In genomic region chr2:26118584-26119309, GRCm38 (mm10) we compare ENCODE assay signal across 7 mouse cellular contexts. TPM values are rescaled to one million over a fixed set of nuclear protein-coding genes. Genes with fewer than 3 reads are reported as not detected.
DNase-seq lines count a peak whose midpoint lies in the region; ATAC-seq and TF ChIP-seq lines count a peak whose summit lies in the region.

No protein-coding gene starts in this region.

- H3K36me3 ChIP-seq in liver, adult 2 months (ENCODE audit: control insufficient read depth, insufficient read depth, low read length) = no peaks in the 10 kb centered on the region
- H3K36me3 ChIP-seq in embryonic facial prominence, embryonic 14.5 days (ENCODE audit: control insufficient read depth, insufficient read depth, low read length) = no peaks in the 10 kb centered on the region
- H3K36me3 ChIP-seq in liver, embryonic 15.5 days (replicated peaks) = no peaks in the 10 kb centered on the region

- 11% methylated on average over 4 of the region's 4 CpGs for WGBS in liver, adult 2 months
- 37% methylated on average over 3 of the region's 4 CpGs for WGBS in embryonic facial prominence, embryonic 14.5 days
- WGBS in liver, embryonic 15.5 days (ENCODE audit: insufficient replicate concordance) = 54% methylated on average over 4 of the region's 4 CpGs

- peak overlapping the region; percentile 90 for H3K27ac ChIP-seq in liver, adult 2 months (replicated peaks; ENCODE audit: insufficient read depth, low read depth, low read length)
- H3K27ac ChIP-seq in embryonic facial prominence, embryonic 14.5 days (replicated peaks; ENCODE audit: low read depth, low read length) = no peak overlapping the region
- 0 out of 2 replicates have a peak overlapping the region, but pooled peaks have one; percentile 5 for H3K27ac ChIP-seq in liver, embryonic 15.5 days (replicated peaks)

- H3K4me1 ChIP-seq in liver, adult 2 months (ENCODE audit: control insufficient read depth, insufficient read depth, low read length) = peaks cover 34% of the 10 kb centered on the region
- peaks cover 24% of the 10 kb centered on the region; the same call in 1 of the 2 replicates for H3K4me1 ChIP-seq in embryonic facial prominence, embryonic 14.5 days (ENCODE audit: control insufficient read depth, insufficient read depth, low read length)
- peaks cover 56% of the 10 kb centered on the region for H3K4me1 ChIP-seq in liver, embryonic 15.5 days (replicated peaks)

- peak overlapping the region; percentile 4; the same call in 1 of the 2 replicates for H3K4me3 ChIP-seq in liver, adult 2 months (ENCODE audit: insufficient read depth, low read depth, low read length)
- H3K4me3 ChIP-seq in embryonic facial prominence, embryonic 14.5 days (ENCODE audit: low read depth, low read length) = no peak overlapping the region
- no peak overlapping the region for H3K4me3 ChIP-seq in liver, embryonic 15.5 days (replicated peaks)

- peaks cover 32% of the 10 kb centered on the region for H3K79me2 ChIP-seq in liver, adult 2 months (ENCODE audit: control insufficient read depth, insufficient read depth, low read length)

- H3K27me3 ChIP-seq in liver, adult 2 months (ENCODE audit: control insufficient read depth, insufficient read depth, low read length) = no peaks in the 10 kb centered on the region
- H3K27me3 ChIP-seq in embryonic facial prominence, embryonic 14.5 days (replicated peaks; ENCODE audit: control insufficient read depth, insufficient read depth, low read length) = peaks cover 17% of the 10 kb centered on the region
- peaks cover 55% of the 10 kb centered on the region for H3K27me3 ChIP-seq in liver, embryonic 15.5 days

- no peak for TF ChIP-seq CTCF in liver, adult 2 months (IDR thresholded peaks at IDR 0.05; ENCODE audit: low read depth, low read length)

- peak; percentile 84 for DNase-seq in liver, adult 2 months (ENCODE audit: extremely low read depth, low read depth, low spot score)
- DNase-seq in liver = no peak
- peak; percentile 42 for DNase-seq in embryonic facial prominence, embryonic 14.5 days (ENCODE audit: low spot score)
- peak; percentile 50 to 51 for DNase-seq in heart, postnatal 14 days
- no peak for DNase-seq in thymus, adult 18-20 months

- intact Hi-C loops in heart, postnatal 14 days (cut with DNase I) = no loop called here

- no peak overlapping the region for H3K4me2 ChIP-seq in embryonic facial prominence, embryonic 14.5 days (ENCODE audit: low read depth, low read length)
- H3K4me2 ChIP-seq in liver, embryonic 15.5 days = peak overlapping the region; percentile 11; the same call in 1 of the 2 replicates

- no peaks in the 10 kb centered on the region for H3K9me3 ChIP-seq in embryonic facial prominence, embryonic 14.5 days (ENCODE audit: control insufficient read depth, low read length)
- H3K9me3 ChIP-seq in liver, embryonic 15.5 days (replicated peaks) = no peaks in the 10 kb centered on the region

- peak; percentile 16; the same call in 1 of the 2 replicates for ATAC-seq in embryonic facial prominence, embryonic 14.5 days (ENCODE audit: low read depth)
- no peak for ATAC-seq in liver, embryonic 15.5 days (ENCODE audit: insufficient read depth)
- ATAC-seq in megakaryocyte progenitor cell, adult 5-6 weeks (replicated peaks; ENCODE audit: poor library complexity) = no peak

- 0 out of 2 replicates have a peak, but pooled peaks have one; percentile 8 for TF ChIP-seq POLR2A in liver, adult 2 months (IDR thresholded peaks at IDR 0.05; ENCODE audit: extremely low read depth, insufficient read depth, low read length)

- H3K9ac ChIP-seq in liver, adult 2 months (ENCODE audit: low read depth, low read length) = peak overlapping the region; percentile 67
- H3K9ac ChIP-seq in embryonic facial prominence, embryonic 14.5 days (ENCODE audit: low read depth, low read length) = peak overlapping the region; percentile 32; the same call in 1 of the 2 replicates
- H3K9ac ChIP-seq in liver, embryonic 15.5 days = no peak overlapping the region; the same call in 1 of the 2 replicates

RNA-seq across cellular contexts. Expression of gene Nacc2, which starts 4.3 kb away (rescaled TPM):
- 6.0 and 10.5 TPM in 2 replicates for total RNA-seq in liver, adult 2 months (2014; rRNA removed)
- polyA plus RNA-seq in liver, adult 2 months (2012; rRNA removed) = 22.2 and 22.6 TPM in 2 replicates
- polyA plus RNA-seq in embryonic facial prominence, embryonic 14.5 days (2014; fragmentation: Nextera tagmentation; extraction: Ambion mirVana) = 7.0 and 8.9 TPM in 2 replicates
- 10 to 100 TPM; 16.3 to 19.1 TPM for total RNA-seq in heart, postnatal 14 days (2021)
- polyA plus RNA-seq in liver, embryonic 15.5 days (2015; fragmentation: Nextera tagmentation; extraction: Ambion mirVana) = 3.4 and 4.3 TPM in 2 replicates
- 1.1 and 1.2 TPM in 2 replicates for total RNA-seq in megakaryocyte progenitor cell, adult 5-6 weeks (2015)
- 0.67 and 1.2 TPM in 2 replicates for total RNA-seq in megakaryocyte progenitor cell, adult 5-6 weeks (2017)

Comparison
In these comparisons a context has a peak if more than half of its experiments do, and no peak if none do; other contexts are left out.
1. DNase-seq: peak in liver, adult 2 months (single experiment), embryonic facial prominence, embryonic 14.5 days (single experiment) and heart, postnatal 14 days (2 of 2); none in liver (single experiment) and thymus, adult 18-20 months (0 of 2).